Mouse (Mus musculus): ENCODE measurements at regions not wholly inside any gene's neighbourhood (a gene's known extent, or its start where the extent isn't known, plus 50 kb on each side); places are given as distances from the start of the nearest gene placed in this dataset.
"Not testable (repeated sequence)": the region's sequence is repeated elsewhere in the genome, so short reads cannot be mapped to it uniquely, and the experiment has no call there.

DNA sequence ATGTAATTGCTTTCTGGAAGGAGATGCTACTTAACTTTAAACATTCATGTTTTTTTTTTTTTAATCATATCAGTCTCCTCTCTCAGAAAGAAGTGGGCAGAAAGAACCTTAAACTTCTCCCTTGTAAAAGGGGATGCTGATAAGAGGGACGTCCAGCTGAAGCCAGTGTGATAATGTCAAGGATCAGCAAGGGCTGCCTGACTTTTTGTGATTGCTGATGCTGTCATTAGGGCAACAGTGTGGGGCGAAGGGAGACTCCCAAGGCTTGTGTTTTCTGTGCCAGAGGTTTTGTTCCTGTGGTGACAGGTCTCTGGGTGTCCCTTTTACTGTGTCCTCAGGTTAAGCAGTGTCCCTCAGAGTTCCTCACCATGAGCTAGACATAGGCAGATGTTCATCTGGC lies 61.8 kb upstream of the Prkar2b start:
- Histone ChIP-seq H3K4me2 (peak overlapping the region; percentile 40), H3K36me3 (no peaks in the 10 kb centered on the region), H3K4me1 (peaks cover 23% of the 10 kb centered on the region), H3K9ac (peak overlapping the region; percentile 37; the same call in 1 of the 2 replicates), H3K9me3 (no peaks in the 10 kb centered on the region), H3K4me3 (peak overlapping the region; percentile 8; the same call in 1 of the 2 replicates), H3K27ac (replicated peaks) (peak overlapping the region; percentile 57; the same call in 1 of the 2 replicates), H3K27me3 (replicated peaks) (no peaks in the 10 kb centered on the region)
- WGBS: 22% methylated on average over 2 of the region's 2 CpGs
- no peak; the same call in 1 of the 2 replicates for ATAC-seq (ENCODE audit: extremely low read depth, insufficient number of reproducible peaks, low FRiP score, low TSS enrichment)

DNA sequence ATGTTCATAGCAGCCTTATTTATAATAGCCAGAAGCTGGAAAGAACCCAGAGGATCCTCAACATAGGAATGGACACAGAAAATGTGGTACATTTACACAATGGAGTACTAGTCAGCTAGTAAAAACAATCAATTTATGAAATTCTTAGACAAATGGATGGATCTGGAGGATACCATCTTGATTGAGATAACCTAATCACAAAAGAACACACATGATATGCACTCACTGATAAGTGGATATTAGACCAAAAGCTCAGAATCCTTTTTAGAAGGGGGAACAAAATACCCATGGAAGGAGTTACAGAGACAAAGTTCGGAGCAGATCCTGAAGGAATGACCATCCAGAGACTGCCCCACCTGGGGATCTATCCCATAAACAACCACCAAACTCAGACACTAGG lies 60.9 kb upstream of the Prkar2b start:
- H3K27me3 ChIP-seq (replicated peaks); H3K4me3 ChIP-seq; H3K9me3 ChIP-seq; H3K27ac ChIP-seq (replicated peaks); H3K9ac ChIP-seq; H3K36me3 ChIP-seq; ATAC-seq (ENCODE audit: extremely low read depth, insufficient number of reproducible peaks, low FRiP score, low TSS enrichment): not testable (repeated sequence)
- Histone ChIP-seq H3K4me2 (peak overlapping the region; percentile 5; the same call in 1 of the 2 replicates), H3K4me1 (peaks cover 18% of the 10 kb centered on the region)
- 85% methylated on average over 1 of the region's 1 CpGs for WGBS

DNA sequence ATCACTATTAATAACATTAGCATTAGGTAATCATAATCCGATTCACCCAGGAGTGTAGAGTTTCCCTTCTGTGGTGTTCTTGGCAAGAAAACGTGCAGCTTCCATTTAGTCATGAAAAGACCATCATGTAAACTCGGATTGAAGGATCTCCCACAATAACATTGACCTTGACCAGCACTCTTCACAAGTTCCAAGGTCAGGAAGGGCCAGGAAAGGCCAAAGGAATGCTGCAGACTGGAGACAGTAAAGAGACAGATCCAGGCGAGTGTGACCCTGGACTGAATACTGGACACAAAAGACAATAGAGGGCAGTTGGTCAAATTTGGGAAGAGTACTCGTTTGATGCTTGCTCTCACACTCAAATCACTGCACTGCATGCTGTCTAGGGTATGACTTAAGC lies 51.6 kb upstream of the Prkar2b start:
- no peaks in the 10 kb centered on the region for H3K9me3 ChIP-seq
- ATAC-seq (ENCODE audit: extremely low read depth, insufficient number of reproducible peaks, low FRiP score, low TSS enrichment): no peak
- no peak overlapping the region for H3K4me3 ChIP-seq
- no peak overlapping the region for H3K9ac ChIP-seq
- no peak overlapping the region for H3K27ac ChIP-seq (replicated peaks)
- H3K4me1 ChIP-seq: peaks cover 36% of the 10 kb centered on the region
- H3K27me3 ChIP-seq (replicated peaks): no peaks in the 10 kb centered on the region
- 50% methylated on average over 5 of the region's 5 CpGs for WGBS
- no peak overlapping the region for H3K4me2 ChIP-seq
- no peaks in the 10 kb centered on the region for H3K36me3 ChIP-seq

DNA sequence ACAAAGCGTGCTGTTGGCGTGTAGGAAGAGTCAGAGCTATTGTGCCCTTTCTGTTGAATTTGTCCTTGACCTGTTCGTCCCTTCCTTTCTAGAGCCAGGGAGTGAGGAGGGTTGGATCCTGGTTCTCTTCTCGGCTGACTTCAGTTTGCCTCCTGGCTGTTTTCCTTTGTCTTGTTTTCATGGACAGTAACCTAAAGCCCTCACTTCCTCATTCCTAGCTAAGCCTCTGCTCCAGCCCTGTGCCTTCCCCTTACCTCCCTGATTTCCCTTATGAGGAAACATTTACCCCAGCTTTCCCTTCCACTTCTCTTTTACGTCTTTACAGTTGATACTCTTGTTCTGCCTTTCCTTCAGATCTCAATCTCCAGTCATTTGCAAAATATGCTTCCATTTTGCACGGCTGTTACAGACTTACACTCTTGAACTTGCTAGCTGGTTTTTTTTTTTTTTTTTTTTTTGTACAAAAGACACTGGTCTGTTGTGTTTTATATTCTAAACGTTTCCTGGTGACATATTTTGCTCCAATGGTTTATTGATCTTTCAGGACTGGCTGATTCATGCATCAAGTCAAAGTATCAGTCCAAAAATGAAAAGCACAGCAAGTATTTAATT lies 50.5 kb upstream of the Prkar2b start:
- Histone ChIP-seq H3K27ac (replicated peaks) (peak overlapping the region; percentile 61), H3K9ac (0 out of 2 replicates have a peak overlapping the region, but pooled peaks have one; percentile 16), H3K4me1 (peaks cover 36% of the 10 kb centered on the region), H3K4me3 (0 out of 2 replicates have a peak overlapping the region, but pooled peaks have one; percentile 4), H3K27me3 (replicated peaks) (no peaks in the 10 kb centered on the region), H3K36me3 (no peaks in the 10 kb centered on the region), H3K9me3 (no peaks in the 10 kb centered on the region), H3K4me2 (peak overlapping the region; percentile 47)
- WGBS: 37% methylated on average over 7 of the region's 7 CpGs
- ATAC-seq (ENCODE audit: extremely low read depth, insufficient number of reproducible peaks, low FRiP score, low TSS enrichment): no peak

DNA sequence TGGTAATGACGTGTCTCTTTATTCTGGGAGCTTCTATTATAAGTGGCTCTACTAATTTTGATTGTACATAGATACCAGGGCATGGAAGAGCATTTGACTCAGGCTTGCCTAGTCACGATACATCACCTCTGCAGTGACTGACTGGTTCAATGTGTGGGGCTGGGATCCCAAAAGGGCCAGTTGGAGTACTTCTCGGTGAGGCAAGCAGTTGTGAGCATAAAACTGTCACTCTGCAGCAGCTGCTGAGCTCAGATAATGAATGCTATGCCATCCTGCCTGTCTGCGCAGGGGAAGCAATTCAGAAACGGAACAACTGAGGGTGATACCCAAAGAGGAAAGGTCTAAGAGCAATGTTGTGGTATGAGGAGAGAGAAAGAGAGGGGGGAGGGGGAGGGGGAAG lies 49.8 kb upstream of the Prkar2b start:
- Histone ChIP-seq H3K9me3 (no peaks in the 10 kb centered on the region), H3K36me3 (no peaks in the 10 kb centered on the region), H3K4me3 (no peak overlapping the region), H3K27me3 (replicated peaks) (no peaks in the 10 kb centered on the region), H3K27ac (replicated peaks) (peak overlapping the region; percentile 51), H3K4me2 (peak overlapping the region; percentile 38; the same call in 1 of the 2 replicates), H3K9ac (no peak overlapping the region), H3K4me1 (peaks cover 36% of the 10 kb centered on the region)
- ATAC-seq (ENCODE audit: extremely low read depth, insufficient number of reproducible peaks, low FRiP score, low TSS enrichment): peak; percentile 67; the same call in 1 of the 2 replicates
- WGBS: 21% methylated on average over 5 of the region's 5 CpGs
